9 mouse cellular contexts compared by ENCODE assay signal in the genomic region with DNA sequence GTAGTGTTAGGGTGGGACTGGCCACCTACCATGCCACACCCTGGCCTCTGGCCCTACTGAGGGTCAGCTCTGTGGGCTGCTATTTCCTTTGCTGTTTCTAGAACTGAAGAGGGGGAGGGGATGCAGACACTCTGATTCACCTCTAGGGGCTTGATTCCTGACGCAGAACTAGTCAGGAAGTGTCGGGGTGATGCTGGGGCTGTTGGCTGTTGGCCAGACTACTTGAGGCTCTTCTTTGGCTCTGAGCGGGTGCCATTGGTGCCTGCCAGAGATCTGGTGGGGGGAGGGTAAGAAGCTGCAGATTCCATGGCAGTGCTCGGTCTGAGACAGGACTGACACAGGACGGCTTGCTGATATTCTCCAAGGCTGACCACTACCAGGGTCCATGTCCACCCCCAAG. TPM values are rescaled to one million over a fixed set of nuclear protein-coding genes. Genes with fewer than 3 reads are reported as not detected.
A peak's percentile ranks its signal among the peaks of the same experiment; 100 is the strongest.
DNase-seq lines count a peak whose midpoint lies in the region; ATAC-seq and TF ChIP-seq lines count a peak whose summit lies in the region.
"Had no signal": no experiment of that assay in that cellular context is flagged by ENCODE, and none has a peak within 500 bp of the region (broad histone marks: within the 10 kb centered on the region; RNA-seq: fewer than 3 reads in every experiment).

No protein-coding gene starts in this region.

- peak; percentile 26 to 58 (median 43); a peak in 5 of 6 replicates for TF ChIP-seq CTCF in MEL (IDR thresholded peaks at IDR 0.05 in 2 of 3, conservative IDR thresholded peaks at IDR 0.05 in 1 of 3; ENCODE audit: control insufficient read depth in 1 of 3, insufficient read depth in 1 of 3, low read depth in 2 of 3, low read length in 3 of 3, poor library complexity in 1 of 3, severe bottlenecking in 1 of 3)

- no peak overlapping the region for H3K4me2 ChIP-seq in liver, embryonic 12.5 days
- H3K4me2 ChIP-seq: embryonic facial prominence, embryonic 12.5 days had no signal

- 53% methylated on average over 5 of the region's 5 CpGs for WGBS in limb, embryonic 10.5 days
- WGBS in liver, embryonic 12.5 days (ENCODE audit: insufficient replicate concordance) = 41% methylated on average over 5 of the region's 5 CpGs

- TF ChIP-seq RAD21 in MEL (IDR thresholded peaks at IDR 0.05; ENCODE audit: low read depth, low read length) = peak; percentile 5

- no peak overlapping the region for H3K4me3 ChIP-seq in MEL (ENCODE audit: control insufficient read depth in 1 of 2, insufficient read depth in 1 of 2, low read depth in 2 of 2, low read length in 2 of 2)
- no peak overlapping the region for H3K4me3 ChIP-seq in limb, embryonic 10.5 days
- H3K4me3 ChIP-seq in liver, embryonic 12.5 days = no peak overlapping the region
- H3K4me3 ChIP-seq: embryonic facial prominence, embryonic 12.5 days; megakaryocyte, embryonic 14.5 days had no signal

- peak in 1 of 2 experiments; percentile 55; a peak in 2 of 4 replicates for TF ChIP-seq EP300 in MEL (IDR thresholded peaks at IDR 0.05; ENCODE audit: low read depth in 1 of 2, low read length in 2 of 2)

- H3K79me2 ChIP-seq in MEL (ENCODE audit: control insufficient read depth, insufficient read depth, low read length, poor library complexity) = no peaks in the 10 kb centered on the region

- peak; percentile 40 for DNase-seq in kidney, adult 9 months
- DNase-seq in kidney, adult 8-10 months = no peak
- peak; percentile 83 for DNase-seq in CD4-positive, CD25-positive, alpha-beta regulatory T cell, adult 2 months (ENCODE audit: low read depth, low spot score)
- DNase-seq in MEL (ENCODE audit: low read depth, low spot score) = peak; percentile 92
- DNase-seq in limb, embryonic 10.5 days (ENCODE audit: low spot score) = peak; percentile 31
- DNase-seq in frontal cortex, postnatal 14 days (ENCODE audit: low spot score in 2 of 2) = no peak

- peaks cover 0 to 8% of the 10 kb centered on the region in 2 experiments; a peak in 2 of 4 replicates for H3K36me3 ChIP-seq in MEL (ENCODE audit: control insufficient read depth in 1 of 2, insufficient read depth in 2 of 2, low read length in 2 of 2)
- no peaks in the 10 kb centered on the region for H3K36me3 ChIP-seq in limb, embryonic 10.5 days
- H3K36me3 ChIP-seq in liver, embryonic 12.5 days = no peaks in the 10 kb centered on the region
- H3K36me3 ChIP-seq: embryonic facial prominence, embryonic 12.5 days had no signal

- H3K9me3 ChIP-seq in MEL (replicated peaks; ENCODE audit: insufficient read depth, low read length) = no peaks in the 10 kb centered on the region
- H3K9me3 ChIP-seq in limb, embryonic 10.5 days (replicated peaks) = no peaks in the 10 kb centered on the region
- H3K9me3 ChIP-seq in liver, embryonic 12.5 days (replicated peaks) = no peaks in the 10 kb centered on the region
- H3K9me3 ChIP-seq: embryonic facial prominence, embryonic 12.5 days; megakaryocyte, embryonic 14.5 days had no signal

- H3K4me1 ChIP-seq in MEL (ENCODE audit: control insufficient read depth in 1 of 2, insufficient read depth in 2 of 2, low read length in 2 of 2) = peaks cover 6 to 41% of the 10 kb centered on the region in 2 experiments
- H3K4me1 ChIP-seq in limb, embryonic 10.5 days = peaks cover 56% of the 10 kb centered on the region
- peaks cover 50% of the 10 kb centered on the region for H3K4me1 ChIP-seq in liver, embryonic 12.5 days

- peaks cover 2 to 4% of the 10 kb centered on the region in 2 experiments; a peak in 3 of 4 replicates for H3K27me3 ChIP-seq in MEL (ENCODE audit: control insufficient read depth in 1 of 2, insufficient read depth in 2 of 2, low read length in 2 of 2)
- peaks cover 43% of the 10 kb centered on the region for H3K27me3 ChIP-seq in limb, embryonic 10.5 days (ENCODE audit: low read depth, poor library complexity, severe bottlenecking)
- peaks cover 64% of the 10 kb centered on the region for H3K27me3 ChIP-seq in liver, embryonic 12.5 days (replicated peaks)

- H3K27ac ChIP-seq in MEL (ENCODE audit: control insufficient read depth, low read depth, low read length) = peak overlapping the region; percentile 20; the same call in 1 of the 2 replicates
- no peak overlapping the region for H3K27ac ChIP-seq in limb, embryonic 10.5 days
- no peak overlapping the region for H3K27ac ChIP-seq in liver, embryonic 12.5 days
- H3K27ac ChIP-seq: embryonic facial prominence, embryonic 12.5 days had no signal

- no peak for ATAC-seq in liver, embryonic 12.5 days

- no peak for TF ChIP-seq POLR2A in MEL (IDR thresholded peaks at IDR 0.05; ENCODE audit: control insufficient read depth in 1 of 2, insufficient read depth in 1 of 2, low read depth in 1 of 2, low read length in 2 of 2, poor library complexity in 1 of 2)

- H3K9ac ChIP-seq in MEL (ENCODE audit: control insufficient read depth, low read depth, low read length, poor library complexity, severe bottlenecking) = no peak overlapping the region
- no peak overlapping the region for H3K9ac ChIP-seq in liver, embryonic 12.5 days
- H3K9ac ChIP-seq: embryonic facial prominence, embryonic 12.5 days had no signal

TF ChIP-seq in MEL, 35 proteins besides CTCF, POLR2A, EP300 and RAD21 (continues in another document):
- no peak for TF ChIP-seq NELFE (IDR thresholded peaks at IDR 0.05; ENCODE audit: low read depth, low read length)
- TF ChIP-seq GATA1 (IDR thresholded peaks at IDR 0.05; ENCODE audit: low read depth, low read length) = no peak
- TF ChIP-seq MAX (IDR thresholded peaks at IDR 0.05; ENCODE audit: low read length) = no peak
- TF ChIP-seq MYB (IDR thresholded peaks at IDR 0.05; ENCODE audit: low read depth, low read length) = no peak
- TF ChIP-seq HCFC1 (IDR thresholded peaks at IDR 0.05; ENCODE audit: low read depth, low read length) = 0 out of 2 replicates have a peak, but pooled peaks have one; percentile 36
- TF ChIP-seq SMC3 (IDR thresholded peaks at IDR 0.05; ENCODE audit: low read depth, low read length) = peak; percentile 37
- TF ChIP-seq SIN3A (IDR thresholded peaks at IDR 0.05; ENCODE audit: low read length) = 0 out of 2 replicates have a peak, but pooled peaks have one; percentile 22
- no peak for TF ChIP-seq ZMIZ1 (IDR thresholded peaks at IDR 0.05; ENCODE audit: low read depth, low read length)
- no peak for TF ChIP-seq GABPA (IDR thresholded peaks at IDR 0.05; ENCODE audit: low read depth, low read length)
- TF ChIP-seq JUND (IDR thresholded peaks at IDR 0.05; ENCODE audit: low read depth, low read length) = no peak
- no peak for TF ChIP-seq MAFK (IDR thresholded peaks at IDR 0.05; ENCODE audit: borderline replicate concordance, low read depth, low read length)
- TF ChIP-seq CHD2 (IDR thresholded peaks at IDR 0.05; ENCODE audit: low read length) = peak; percentile 76
- TF ChIP-seq E2F4 (IDR thresholded peaks at IDR 0.05; ENCODE audit: borderline replicate concordance, low read depth, low read length) = no peak
- TF ChIP-seq MYC (IDR thresholded peaks at IDR 0.05; ENCODE audit: low read depth, low read length) = no peak
- no peak for TF ChIP-seq NRF1 (IDR thresholded peaks at IDR 0.05; ENCODE audit: insufficient read depth, low read depth, low read length, poor library complexity, severe bottlenecking)
- no peak for TF ChIP-seq UBTF (IDR thresholded peaks at IDR 0.05; ENCODE audit: borderline replicate concordance, insufficient read depth, low read depth, low read length)
- no peak for TF ChIP-seq TCF12 (IDR thresholded peaks at IDR 0.05; ENCODE audit: low read depth, low read length)
- TF ChIP-seq ELF1 (IDR thresholded peaks at IDR 0.05; ENCODE audit: low read depth, low read length) = peak; percentile 71; the same call in 1 of the 2 replicates
- no peak for TF ChIP-seq TAL1 (IDR thresholded peaks at IDR 0.05; ENCODE audit: low read length)
- TF ChIP-seq ZNF384 (IDR thresholded peaks at IDR 0.05; ENCODE audit: low read depth, low read length) = no peak
- TF ChIP-seq BHLHE40 (IDR thresholded peaks at IDR 0.05; ENCODE audit: borderline replicate concordance, low read depth, low read length) = 0 out of 2 replicates have a peak, but pooled peaks have one; percentile 33
- TF ChIP-seq POLR2AphosphoS5 (IDR thresholded peaks at IDR 0.05; ENCODE audit: borderline replicate concordance, low read depth, low read length) = no peak
- no peak for TF ChIP-seq MXI1 (IDR thresholded peaks at IDR 0.05; ENCODE audit: low read depth, low read length)
- TF ChIP-seq RCOR1 (IDR thresholded peaks at IDR 0.05; ENCODE audit: low read depth, low read length) = peak; percentile 39; the same call in 1 of the 2 replicates
- 0 out of 2 replicates have a peak, but pooled peaks have one; percentile 24 for TF ChIP-seq KAT2A (conservative IDR thresholded peaks at IDR 0.05; ENCODE audit: low read depth, low read length)
- TF ChIP-seq ZC3H11A (IDR thresholded peaks at IDR 0.05; ENCODE audit: low read depth, low read length) = 0 out of 2 replicates have a peak, but pooled peaks have one; percentile 22
- peak; percentile 54; the same call in 1 of the 2 replicates for TF ChIP-seq MAZ (IDR thresholded peaks at IDR 0.05; ENCODE audit: low read depth, low read length)
- TF ChIP-seq USF1 (IDR thresholded peaks at IDR 0.05; ENCODE audit: low read depth, low read length) = no peak
- TF ChIP-seq ETS1 (IDR thresholded peaks at IDR 0.05; ENCODE audit: low read depth, low read length) = no peak

RNA-seq across cellular contexts. Expression of a gene that starts 4.6 kb away (rescaled TPM):
- 0.10 and 0.27 TPM in 2 replicates for total RNA-seq in MEL (2012; rRNA removed)
- under 1 TPM in 1 of 2 experiments, not detected in 1; 0.31 TPM for polyA plus RNA-seq in MEL (2012; ENCODE audit: insufficient read depth in 1 of 2, insufficient read length in 2 of 2, low read depth in 1 of 2, low replicate concordance in 2 of 2, missing spikeins in 1 of 2)
- polyA plus RNA-seq in limb, embryonic 10.5 days (2016; fragmentation: Nextera tagmentation; extraction: Ambion mirVana) = 0.05 and 0.06 TPM in 2 replicates
- polyA plus RNA-seq in liver, embryonic 12.5 days (2016; fragmentation: Nextera tagmentation; extraction: Ambion mirVana) = not detected in 2 replicates

RNA-seq across cellular contexts. Expression of a gene that starts 25.7 kb away (rescaled TPM):
- 11.2 and 15.4 TPM in 2 replicates for total RNA-seq in MEL (2012; rRNA removed)
- 10 to 100 TPM in 1 of 2 experiments, not detected in 1; 10.6 TPM for polyA plus RNA-seq in MEL (2012; ENCODE audit: insufficient read depth in 1 of 2, insufficient read length in 2 of 2, low read depth in 1 of 2, low replicate concordance in 2 of 2, missing spikeins in 1 of 2)
- polyA plus RNA-seq in limb, embryonic 10.5 days (2016; fragmentation: Nextera tagmentation; extraction: Ambion mirVana) = not detected in 2 replicates
- 0.48 and 0.55 TPM in 2 replicates for polyA plus RNA-seq in liver, embryonic 12.5 days (2016; fragmentation: Nextera tagmentation; extraction: Ambion mirVana)
- polyA plus RNA-seq: embryonic facial prominence, embryonic 12.5 days had no signal

RNA-seq across cellular contexts. Expression of a gene that starts 43.9 kb away (rescaled TPM):
- 6.6 and 7.1 TPM in 2 replicates for total RNA-seq in MEL (2012; rRNA removed)
- polyA plus RNA-seq in MEL (2012; ENCODE audit: insufficient read depth in 1 of 2, insufficient read length in 2 of 2, low read depth in 1 of 2, low replicate concordance in 2 of 2, missing spikeins in 1 of 2) = 10 to 100 TPM in 1 of 2 experiments, not detected in 1; 11.8 TPM
- 1.8 and 2.1 TPM in 2 replicates for polyA plus RNA-seq in limb, embryonic 10.5 days (2016; fragmentation: Nextera tagmentation; extraction: Ambion mirVana)
- polyA plus RNA-seq in liver, embryonic 12.5 days (2016; fragmentation: Nextera tagmentation; extraction: Ambion mirVana) = 2.1 and 2.3 TPM in 2 replicates

Comparison
In these comparisons a context has a peak if more than half of its experiments do, and no peak if none do; other contexts are left out.
1. DNase-seq: peak in kidney, adult 9 months (single experiment), CD4-positive, CD25-positive, alpha-beta regulatory T cell, adult 2 months (single experiment), MEL (single experiment) and limb, embryonic 10.5 days (single experiment); none in kidney, adult 8-10 months (0 of 2) and frontal cortex, postnatal 14 days (0 of 2).